Mouse (Mus musculus) kidney, embryonic 14.5 days (tissue): ENCODE results near the gene Sh3bgrl. TPM values are rescaled to one million over a fixed set of nuclear protein-coding genes. Genes with fewer than 3 reads are reported as not detected.

Source experiments
- ATAC-seq: fragments of 200-750 bp; cut with Nextera tagmentation; 2 replicates; pipeline ENCODE4 v1.8.0; 2017; ENCODE audit warnings: moderate number of reproducible peaks, mild to moderate bottlenecking, moderate TSS enrichment, moderate library complexity; ENCODE audit not compliant: low FRiP score, low TSS enrichment
- H3K27ac ChIP-seq: fragments of 300-500 bp; sonication (generic); 2 replicates; pipeline ENCODE4 v1.5.1; 2014; ENCODE audit warnings: low read depth, mild to moderate bottlenecking, low read length, moderate library complexity, mixed read lengths
- H3K27me3 ChIP-seq: fragments of 300-500 bp; sonication (generic); 2 replicates; pipeline ENCODE4 v1.6.1; 2014; ENCODE audit warnings: mild to moderate bottlenecking, low read length; ENCODE audit not compliant: control insufficient read depth, insufficient read depth
- H3K36me3 ChIP-seq: fragments of 300-500 bp; sonication (generic); 2 replicates; pipeline ENCODE4 v1.6.1; 2014; ENCODE audit warnings: low read length, mixed read lengths; ENCODE audit not compliant: control insufficient read depth, insufficient read depth
- H3K4me1 ChIP-seq: fragments of 300-500 bp; sonication (generic); 2 replicates; pipeline ENCODE4 v1.6.1; 2014; ENCODE audit warnings: low read length, mixed read lengths; ENCODE audit not compliant: control insufficient read depth, insufficient read depth
- H3K4me2 ChIP-seq: fragments of 300-500 bp; sonication (generic); replicated peaks from 2 replicates; pipeline ENCODE4 v1.6.1; 2014; ENCODE audit warnings: low read depth, mild to moderate bottlenecking, low read length
- H3K4me3 ChIP-seq: fragments of 300-500 bp; sonication (generic); 2 replicates; pipeline ENCODE4 v1.5.1; 2014; ENCODE audit warnings: mild to moderate bottlenecking, low read length
- H3K9ac ChIP-seq: fragments of 300-500 bp; sonication (generic); 2 replicates; pipeline ENCODE4 v1.6.1; 2014; ENCODE audit warnings: low read depth, mild to moderate bottlenecking, low read length, moderate library complexity
- H3K9me3 ChIP-seq: fragments of 300-500 bp; sonication (generic); 2 replicates; pipeline ENCODE4 v1.6.1; 2016; ENCODE audit warnings: low read length; ENCODE audit not compliant: control insufficient read depth
- WGBS: fragments of 180-500 bp; shearing (Covaris S2); extraction: QIAGEN DNeasy Blood & Tissue Kit; methylation state at CpG from one replicate; pipeline ENCODE4 v1.1.7; 2014; 5-methylcytosine and 5-hydroxymethylcytosine counted together
- polyA plus RNA-seq: library from polyadenylated mRNA; unstranded; fragments of >200 nt; fragmentation: Nextera tagmentation; extraction: Ambion mirVana; gene quantifications from 2 replicates; pipeline ENCODE4 v1.2.1, GENCODE M21; 2014

Sh3bgrl gene
- polyA plus RNA-seq, 1 experiment from 2014 or later, result 145 TPM

DNA sequence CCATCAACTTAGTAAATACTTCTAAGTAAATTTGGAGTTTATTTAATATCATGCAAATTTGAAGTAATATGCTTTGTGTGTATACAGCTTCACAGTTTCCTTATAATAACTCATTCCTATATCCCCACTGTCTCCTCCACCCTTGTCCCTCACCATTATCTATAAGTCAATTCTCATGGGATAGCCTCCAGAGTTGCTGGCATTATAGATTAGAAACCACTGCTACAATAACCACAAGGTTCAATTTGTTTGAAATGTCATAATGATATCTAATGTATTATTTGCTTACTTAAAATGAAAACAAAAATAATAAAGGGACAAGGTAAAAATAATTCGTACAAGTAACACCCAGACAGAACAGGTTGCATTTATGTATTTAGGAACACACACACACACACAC is 31.7 kb downstream of the Sh3bgrl start:
- no peaks in the 10 kb centered on the region for H3K4me1 ChIP-seq
- WGBS, result 80% methylated on average over 1 of the region's 1 CpGs
- ATAC-seq, result no peak

GRCm38 (mm10) chrX:109127551-109128088 is 32.5 kb downstream of the Sh3bgrl start:
- Histone ChIP-seq H3K4me1 (no peaks in the 10 kb centered on the region), H3K27me3 (no peaks in the 10 kb centered on the region), H3K27ac (no peak overlapping the region), H3K4me3 (no peak overlapping the region), H3K4me2 (no peak overlapping the region), H3K9ac (no peak overlapping the region), H3K9me3 (no peaks in the 10 kb centered on the region), H3K36me3 (no peaks in the 10 kb centered on the region)
- 65% methylated on average over 7 of the region's 7 CpGs for WGBS
- no peak for ATAC-seq

More for the DNA sequence above, 31.7 kb downstream of the Sh3bgrl start:
- H3K4me3 ChIP-seq, result no peak overlapping the region
- H3K27ac ChIP-seq, result no peak overlapping the region
- no peak overlapping the region for H3K9ac ChIP-seq
- H3K27me3 ChIP-seq, result no peaks in the 10 kb centered on the region
- no peaks in the 10 kb centered on the region for H3K9me3 ChIP-seq
- H3K4me2 ChIP-seq, result no peak overlapping the region
- no peaks in the 10 kb centered on the region for H3K36me3 ChIP-seq

- no peak overlapping the region for H3K4me2 ChIP-seq
- H3K4me3 ChIP-seq, result no peak overlapping the region
- ATAC-seq, result no peak
- H3K9me3 ChIP-seq, result no peaks in the 10 kb centered on the region
- H3K27ac ChIP-seq, result no peak overlapping the region
- H3K36me3 ChIP-seq, result no peaks in the 10 kb centered on the region
- H3K9ac ChIP-seq, result no peak overlapping the region
- no peaks in the 10 kb centered on the region for H3K4me1 ChIP-seq
- H3K27me3 ChIP-seq, result no peaks in the 10 kb centered on the region
- 91% methylated on average over 1 of the region's 1 CpGs for WGBS
Observed at GRCm38 (mm10) chrX:109130066-109130465, 34.9 kb downstream of the Sh3bgrl start.

GRCm38 (mm10) chrX:109131834-109132233 is 36.7 kb downstream of the Sh3bgrl start:
- Histone ChIP-seq H3K36me3 (no peaks in the 10 kb centered on the region), H3K4me1 (no peaks in the 10 kb centered on the region), H3K4me2 (no peak overlapping the region), H3K4me3 (no peak overlapping the region), H3K9ac (no peak overlapping the region), H3K9me3 (no peaks in the 10 kb centered on the region), H3K27me3 (no peaks in the 10 kb centered on the region), H3K27ac (no peak overlapping the region)
- 85% methylated on average over 2 of the region's 2 CpGs for WGBS
- ATAC-seq, result no peak

DNA sequence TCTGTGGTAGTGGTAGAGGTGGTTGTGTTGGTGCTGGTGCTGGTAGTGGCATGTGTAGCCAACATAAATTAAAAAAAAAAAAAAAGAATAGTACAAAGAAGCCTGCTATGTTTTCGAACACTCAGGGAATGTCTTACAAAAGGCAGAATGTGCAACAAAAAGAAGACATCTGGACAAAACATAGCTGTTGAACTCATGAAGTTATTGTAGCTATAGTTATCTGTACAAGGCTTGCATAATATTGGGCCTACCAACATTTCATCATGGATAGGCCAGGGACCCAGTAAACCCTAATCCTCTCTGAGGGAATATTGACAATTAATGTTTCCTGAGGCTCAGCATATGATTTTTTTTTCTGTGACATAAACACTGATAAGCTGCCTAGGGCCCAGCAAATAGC is 37.3 kb downstream of the Sh3bgrl start:
- ATAC-seq, result no peak
- no peak overlapping the region for H3K27ac ChIP-seq
- WGBS, result 81% methylated on average over 1 of the region's 1 CpGs

GRCm38 (mm10) chrX:109133500-109133899 is 38.3 kb downstream of the Sh3bgrl start:
- WGBS, result 75% methylated on average over 2 of the region's 2 CpGs
- no peaks in the 10 kb centered on the region for H3K9me3 ChIP-seq
- H3K4me1 ChIP-seq, result no peaks in the 10 kb centered on the region
- H3K4me2 ChIP-seq, result no peak overlapping the region
- H3K9ac ChIP-seq, result no peak overlapping the region
- H3K36me3 ChIP-seq, result no peaks in the 10 kb centered on the region
- ATAC-seq, result no peak
- H3K27me3 ChIP-seq, result no peaks in the 10 kb centered on the region
- H3K27ac ChIP-seq, result no peak overlapping the region
- H3K4me3 ChIP-seq, result no peak overlapping the region

More for the DNA sequence above, 37.3 kb downstream of the Sh3bgrl start:
- no peaks in the 10 kb centered on the region for H3K4me1 ChIP-seq
- no peaks in the 10 kb centered on the region for H3K9me3 ChIP-seq
- H3K36me3 ChIP-seq, result no peaks in the 10 kb centered on the region
- H3K4me3 ChIP-seq, result no peak overlapping the region
- H3K9ac ChIP-seq, result no peak overlapping the region
- H3K27me3 ChIP-seq, result no peaks in the 10 kb centered on the region
- no peak overlapping the region for H3K4me2 ChIP-seq

DNA sequence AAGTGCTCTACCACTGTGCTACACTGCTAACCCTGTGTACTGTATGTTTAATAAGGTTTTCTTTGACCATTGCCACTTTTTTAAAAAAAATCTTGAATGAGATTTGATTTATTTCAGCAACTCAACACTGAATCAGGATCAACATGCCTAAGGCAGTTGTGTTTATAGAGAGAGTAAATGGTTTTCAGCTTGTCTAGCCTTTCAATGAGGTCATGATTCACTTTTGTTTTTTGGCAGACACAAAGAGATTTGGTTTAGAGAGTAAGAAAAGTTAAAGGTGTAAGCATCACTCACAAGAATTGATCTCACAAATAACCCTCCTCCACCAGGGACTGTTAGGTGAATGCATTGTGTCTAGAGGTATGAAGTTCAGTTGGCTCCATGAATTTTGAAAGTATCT is 41.1 kb downstream of the Sh3bgrl start:
- Histone ChIP-seq H3K36me3 (no peaks in the 10 kb centered on the region), H3K9ac (no peak overlapping the region), H3K4me2 (no peak overlapping the region), H3K27me3 (no peaks in the 10 kb centered on the region), H3K27ac (no peak overlapping the region), H3K4me1 (no peaks in the 10 kb centered on the region), H3K4me3 (no peak overlapping the region), H3K9me3 (no peaks in the 10 kb centered on the region)
- ATAC-seq, result no peak

DNA sequence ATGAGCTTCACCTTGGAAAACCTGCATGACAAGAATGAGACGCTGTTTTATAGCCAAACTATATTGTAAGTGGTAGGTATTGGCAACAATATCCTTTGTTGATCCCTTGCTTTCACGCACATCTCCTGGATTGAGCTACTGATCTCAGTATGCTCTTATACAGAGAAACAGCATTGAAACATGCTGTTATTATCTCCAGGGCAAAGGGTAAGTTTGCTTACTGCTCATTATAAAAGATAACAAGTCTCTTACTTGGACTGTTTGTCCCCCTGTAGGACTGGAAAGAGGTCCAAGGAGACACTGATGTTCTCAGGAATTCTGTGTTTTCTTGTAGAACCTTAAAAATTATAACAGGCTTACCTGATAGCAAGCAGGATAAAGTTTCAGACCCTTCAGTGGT is 41.7 kb downstream of the Sh3bgrl start:
- no peak overlapping the region for H3K27ac ChIP-seq
- no peak overlapping the region for H3K9ac ChIP-seq
- H3K36me3 ChIP-seq, result no peaks in the 10 kb centered on the region
- 73% methylated on average over 2 of the region's 2 CpGs for WGBS
- ATAC-seq, result no peak
- H3K4me3 ChIP-seq, result no peak overlapping the region
- H3K4me2 ChIP-seq, result no peak overlapping the region
- no peaks in the 10 kb centered on the region for H3K9me3 ChIP-seq
- H3K4me1 ChIP-seq, result no peaks in the 10 kb centered on the region
- H3K27me3 ChIP-seq, result no peaks in the 10 kb centered on the region

DNA sequence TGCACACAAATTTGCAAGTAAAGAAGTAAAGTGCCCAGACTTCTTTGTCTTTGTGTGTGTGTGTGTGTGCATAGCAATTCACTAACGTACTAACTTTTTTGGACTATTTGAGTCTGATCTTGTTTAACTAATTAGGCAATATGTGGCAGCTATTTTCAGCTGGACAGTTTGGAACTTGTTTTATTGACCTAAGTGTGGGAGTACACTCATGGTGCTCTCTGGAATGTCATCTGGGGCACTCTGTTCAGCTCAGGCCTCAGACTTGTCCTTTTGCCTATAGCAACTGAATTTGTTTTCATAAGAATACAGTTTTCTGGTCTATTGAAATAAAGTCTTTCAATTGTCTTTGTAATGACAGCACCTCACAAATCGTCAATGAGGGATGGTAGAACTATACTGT is 42.1 kb downstream of the Sh3bgrl start:
- H3K9ac ChIP-seq, result no peak overlapping the region
- H3K27me3 ChIP-seq, result no peaks in the 10 kb centered on the region
- no peak overlapping the region for H3K4me2 ChIP-seq
- no peaks in the 10 kb centered on the region for H3K36me3 ChIP-seq
- no peak overlapping the region for H3K27ac ChIP-seq
- H3K4me1 ChIP-seq, result no peaks in the 10 kb centered on the region
- no peaks in the 10 kb centered on the region for H3K9me3 ChIP-seq
- WGBS, result 60% methylated on average over 2 of the region's 2 CpGs
- H3K4me3 ChIP-seq, result no peak overlapping the region
- ATAC-seq, result 0 out of 2 replicates have a peak, but pooled peaks have one; percentile 64
